Mouse (Mus musculus) liver, embryonic 15.5 days (tissue): ENCODE data around the gene Trip11. TPM values are rescaled to one million over a fixed set of nuclear protein-coding genes. Genes with fewer than 3 reads are reported as not detected.

Experiments used
- ATAC-seq: fragments of 200-750 bp; cut with Nextera tagmentation; 2 replicates; pipeline ENCODE4 v1.8.0; 2017; ENCODE audit warnings: moderate number of reproducible peaks, mild to moderate bottlenecking, moderate library complexity; ENCODE audit not compliant: insufficient read depth
- H3K27ac ChIP-seq: fragments of 300-500 bp; sonication (generic); replicated peaks from 2 replicates; pipeline ENCODE4 v1.5.1; 2015; ENCODE audit warnings: mild to moderate bottlenecking, inconsistent platforms
- H3K27me3 ChIP-seq: fragments of 300-500 bp; sonication (generic); 2 replicates; pipeline ENCODE4 v1.6.1; 2015; ENCODE audit warnings: mild to moderate bottlenecking, inconsistent platforms
- H3K36me3 ChIP-seq: fragments of 300-500 bp; sonication (generic); replicated peaks from 2 replicates; pipeline ENCODE4 v1.6.1; 2015; ENCODE audit warnings: moderate library complexity, mild to moderate bottlenecking, inconsistent platforms
- H3K4me1 ChIP-seq: fragments of 300-500 bp; sonication (generic); replicated peaks from 2 replicates; pipeline ENCODE4 v1.6.1; 2015; ENCODE audit warnings: inconsistent platforms
- H3K4me2 ChIP-seq: fragments of 300-500 bp; sonication (generic); 2 replicates; pipeline ENCODE4 v1.6.1; 2015; ENCODE audit warnings: moderate library complexity, mild to moderate bottlenecking, inconsistent platforms
- H3K4me3 ChIP-seq: fragments of 300-500 bp; sonication (generic); replicated peaks from 2 replicates; pipeline ENCODE4 v1.5.1; 2015; ENCODE audit warnings: mild to moderate bottlenecking, inconsistent platforms
- H3K9ac ChIP-seq: fragments of 300-500 bp; sonication (generic); 2 replicates; pipeline ENCODE4 v1.6.1; 2015; ENCODE audit warnings: moderate library complexity, mild to moderate bottlenecking, inconsistent platforms
- H3K9me3 ChIP-seq: fragments of 300-500 bp; sonication (generic); replicated peaks from 2 replicates; pipeline ENCODE4 v1.6.1; 2016; ENCODE audit warnings: inconsistent platforms
- WGBS: fragments of 180-500 bp; shearing (Covaris S2); methylation state at CpG from one replicate; pipeline ENCODE4 v1.1.7; 2015; ENCODE audit warnings: mixed read lengths; ENCODE audit not compliant: insufficient replicate concordance; 5-methylcytosine and 5-hydroxymethylcytosine counted together
- polyA plus RNA-seq: library from polyadenylated mRNA; unstranded; fragments of >200 nt; fragmentation: Nextera tagmentation; extraction: Ambion mirVana; gene quantifications from 2 replicates; pipeline ENCODE4 v1.2.1, GENCODE M21; 2015

Gene Trip11
- polyA plus RNA-seq, 1 experiment from 2014 or later = 8.5 TPM

DNA sequence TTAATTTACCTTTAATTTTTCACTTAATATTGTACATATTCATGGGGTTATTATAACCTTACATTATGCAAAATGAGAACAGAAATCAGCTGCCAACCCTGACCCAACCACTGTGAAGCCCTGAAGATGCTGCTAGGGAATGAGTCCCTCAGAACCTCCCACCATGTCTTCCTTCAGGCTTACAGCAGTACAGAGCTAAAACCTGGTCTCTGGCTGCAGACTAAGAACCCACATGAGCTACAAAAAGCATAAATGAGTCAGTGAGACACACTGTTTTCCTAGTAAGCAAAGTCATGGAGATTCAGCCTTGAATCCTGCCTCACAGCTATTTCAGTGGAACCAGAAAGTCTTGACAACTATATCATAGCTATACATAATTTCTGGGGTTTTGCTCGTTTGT, 15.4 kb upstream of the Trip11 start:
- no peak for ATAC-seq
- no peak overlapping the region for H3K9ac ChIP-seq
- H3K27ac ChIP-seq = no peak overlapping the region
- no peak overlapping the region for H3K4me2 ChIP-seq
- H3K27me3 ChIP-seq = no peaks in the 10 kb centered on the region
- no peak overlapping the region for H3K4me3 ChIP-seq
- WGBS = 55% methylated on average over 1 of the region's 1 CpGs
- H3K4me1 ChIP-seq = no peaks in the 10 kb centered on the region
- no peaks in the 10 kb centered on the region for H3K9me3 ChIP-seq
- peaks cover 56% of the 10 kb centered on the region for H3K36me3 ChIP-seq

DNA sequence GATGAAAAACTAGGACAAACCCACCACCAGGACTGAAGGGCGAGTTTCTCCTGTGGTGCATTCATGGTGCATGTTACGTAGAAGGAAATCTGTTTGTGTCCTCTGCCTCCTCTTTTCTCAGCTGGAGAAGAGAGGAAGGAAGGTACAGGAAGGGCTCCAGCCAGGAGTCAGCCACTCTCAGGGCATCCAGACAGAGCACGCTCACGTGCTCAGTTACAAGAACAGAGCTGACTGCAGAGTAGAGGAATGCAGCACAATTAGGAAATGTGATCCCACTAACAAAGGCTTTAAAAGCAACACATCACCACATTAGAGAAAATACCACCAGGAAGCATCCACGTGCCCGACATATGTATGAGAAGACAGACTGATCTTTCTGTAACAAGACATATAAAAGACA, 9.2 kb upstream of the Trip11 start:
- WGBS = 77% methylated on average over 6 of the region's 6 CpGs
- H3K4me3 ChIP-seq = no peak overlapping the region
- H3K27ac ChIP-seq = no peak overlapping the region
- no peak overlapping the region for H3K9ac ChIP-seq
- no peak overlapping the region for H3K4me2 ChIP-seq
- no peaks in the 10 kb centered on the region for H3K9me3 ChIP-seq
- peaks cover 26% of the 10 kb centered on the region for H3K36me3 ChIP-seq
- no peaks in the 10 kb centered on the region for H3K4me1 ChIP-seq
- ATAC-seq = no peak
- H3K27me3 ChIP-seq = no peaks in the 10 kb centered on the region

DNA sequence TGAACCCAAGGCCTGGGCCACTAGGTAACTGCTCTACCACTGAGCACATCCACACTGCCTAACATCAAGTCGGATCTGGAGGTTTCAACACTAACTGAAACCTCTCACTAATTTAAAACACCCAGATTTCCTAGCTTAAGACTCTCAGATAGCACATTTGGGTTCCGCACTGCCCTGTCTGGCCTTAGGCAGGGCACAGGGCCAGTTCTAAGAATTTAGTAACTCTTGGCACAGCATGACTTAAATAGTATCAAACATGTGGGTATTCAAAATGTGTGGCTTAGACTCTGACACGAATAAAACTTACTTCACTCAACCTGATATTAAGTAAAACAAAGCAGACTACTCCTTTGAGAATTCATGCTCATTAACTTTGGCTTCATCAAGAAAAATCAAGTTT, 6.8 kb upstream of the Trip11 start:
- Histone ChIP-seq H3K4me1 (no peaks in the 10 kb centered on the region), H3K27me3 (no peaks in the 10 kb centered on the region), H3K4me3 (no peak overlapping the region), H3K36me3 (0 out of 2 replicates have a peak, but pooled peaks cover 11% of the 10 kb centered on the region), H3K4me2 (no peak overlapping the region), H3K9ac (no peak overlapping the region), H3K9me3 (no peaks in the 10 kb centered on the region), H3K27ac (no peak overlapping the region)
- no peak for ATAC-seq
- 72% methylated on average over 3 of the region's 3 CpGs for WGBS

DNA sequence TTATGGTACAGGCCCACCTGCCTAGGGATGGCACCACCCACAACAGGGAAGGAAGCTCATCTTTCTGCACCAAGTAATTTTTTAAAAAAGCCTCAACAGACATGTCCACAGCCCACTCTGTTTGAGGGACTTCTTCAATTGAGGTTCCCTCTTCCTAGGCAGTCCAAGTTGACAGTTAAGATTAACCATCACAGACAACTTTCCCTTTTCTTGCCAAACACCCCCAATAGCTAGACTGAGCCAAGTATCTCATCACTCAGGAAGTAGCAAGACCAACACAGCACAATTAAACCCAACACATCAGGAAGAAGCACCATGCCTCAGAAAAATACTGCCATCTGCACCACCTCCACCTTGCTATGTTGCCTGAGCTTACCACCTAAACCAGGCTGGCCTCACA, 4.1 kb upstream of the Trip11 start:
- Histone ChIP-seq H3K36me3 (no peaks in the 10 kb centered on the region), H3K9me3 (no peaks in the 10 kb centered on the region), H3K4me1 (peaks cover 11% of the 10 kb centered on the region), H3K27me3 (no peaks in the 10 kb centered on the region), H3K9ac (no peak overlapping the region), H3K4me2 (no peak overlapping the region), H3K4me3 (no peak overlapping the region), H3K27ac (no peak overlapping the region)
- ATAC-seq = no peak

DNA sequence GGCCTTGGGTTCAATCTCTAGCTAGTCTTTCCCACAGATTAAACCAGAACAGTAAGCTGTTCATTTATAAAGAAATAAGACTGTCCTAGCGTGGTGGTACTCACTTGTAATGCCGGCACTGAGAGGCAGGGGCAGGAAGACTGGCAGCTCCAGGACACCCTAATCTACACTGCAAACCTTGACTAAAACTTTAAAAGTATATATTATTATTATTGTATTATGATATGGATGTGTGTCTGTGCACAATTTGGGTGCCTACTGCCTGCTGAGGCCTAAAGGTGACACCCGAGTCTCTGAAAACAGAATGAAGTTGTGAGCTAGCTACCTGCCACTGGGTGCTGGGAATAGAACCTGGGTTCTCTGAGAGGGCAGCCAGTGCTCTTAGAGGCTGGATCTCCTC, 1.7 kb downstream of the Trip11 start:
- H3K27me3 ChIP-seq = no peaks in the 10 kb centered on the region
- peak overlapping the region; percentile 93 for H3K4me3 ChIP-seq
- no peak for ATAC-seq

DNA sequence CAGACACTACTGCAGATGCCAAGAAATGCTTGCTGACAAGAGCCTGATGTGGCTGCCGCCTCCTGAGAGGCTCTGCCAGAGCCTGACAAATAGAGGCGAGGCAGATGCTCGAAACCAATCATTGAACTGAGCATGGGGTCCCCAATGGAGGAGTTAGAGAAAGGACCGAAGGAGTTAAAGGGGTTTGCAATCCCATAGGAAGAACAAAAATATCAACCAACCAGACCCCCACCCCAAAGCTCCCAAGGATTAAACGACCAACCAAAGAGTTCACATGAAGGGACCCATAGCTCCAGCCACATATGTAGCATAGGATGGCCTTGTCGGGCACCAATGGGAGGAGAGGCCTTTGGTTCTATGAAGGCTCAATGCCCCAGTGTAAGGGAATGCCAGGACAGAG, 2.7 kb downstream of the Trip11 start:
- no peak overlapping the region for H3K9ac ChIP-seq
- 85% methylated on average over 6 of the region's 6 CpGs for WGBS
- peaks cover 17% of the 10 kb centered on the region for H3K36me3 ChIP-seq
- peaks cover 24% of the 10 kb centered on the region for H3K4me1 ChIP-seq
- no peak overlapping the region for H3K4me2 ChIP-seq
- no peaks in the 10 kb centered on the region for H3K27me3 ChIP-seq
- H3K9me3 ChIP-seq = no peaks in the 10 kb centered on the region
- ATAC-seq = no peak
- H3K27ac ChIP-seq = no peak overlapping the region
- H3K4me3 ChIP-seq = no peak overlapping the region

More for the DNA sequence above, 1.7 kb downstream of the Trip11 start:
- H3K36me3 ChIP-seq = peaks cover 17% of the 10 kb centered on the region
- H3K9ac ChIP-seq = peak overlapping the region; percentile 89; the same call in 1 of the 2 replicates
- no peaks in the 10 kb centered on the region for H3K9me3 ChIP-seq
- 76% methylated on average over 3 of the region's 3 CpGs for WGBS
- no peak overlapping the region for H3K27ac ChIP-seq
- H3K4me2 ChIP-seq = peak overlapping the region; percentile 89
- H3K4me1 ChIP-seq = peaks cover 24% of the 10 kb centered on the region

DNA sequence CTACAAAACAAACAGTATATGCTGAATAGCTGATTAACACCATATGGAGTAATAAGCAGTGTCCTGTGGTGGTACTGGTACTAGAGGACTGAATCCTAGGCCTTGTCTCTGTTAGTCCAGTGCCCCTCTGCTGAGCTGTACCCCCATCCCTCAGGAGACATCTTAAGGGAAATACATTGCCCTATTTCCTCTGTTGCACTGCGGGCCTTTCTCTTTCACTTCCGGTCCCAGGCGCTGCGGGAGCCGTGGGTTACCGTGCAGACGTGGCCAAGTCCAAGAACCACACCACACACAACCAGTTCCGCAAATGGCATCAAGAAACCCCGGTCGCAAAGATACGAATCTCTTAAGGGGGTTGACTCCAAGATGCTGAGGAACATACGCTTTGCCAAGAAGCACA, 7.2 kb downstream of the Trip11 start:
- WGBS = 56% methylated on average over 12 of the region's 12 CpGs

DNA sequence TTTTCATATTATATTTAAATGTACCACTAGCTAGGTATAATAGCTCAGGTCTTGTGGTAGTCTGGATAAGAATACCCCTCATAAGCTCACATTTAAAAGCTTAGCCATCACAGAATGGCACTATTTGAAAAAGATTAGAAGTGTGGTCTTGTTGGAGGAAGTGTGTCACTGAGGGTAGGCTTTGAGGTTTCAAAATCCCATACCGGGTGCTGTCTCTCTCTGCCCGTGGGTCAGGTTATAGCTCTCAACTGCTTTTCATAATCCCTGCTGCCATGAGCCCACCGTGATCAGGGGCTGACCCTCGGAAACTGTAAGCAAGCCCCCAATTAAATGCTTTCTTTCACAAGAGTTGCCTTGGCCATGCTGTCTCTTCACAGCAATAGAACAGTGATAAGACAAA, 8.2 kb downstream of the Trip11 start:
- Histone ChIP-seq H3K4me3 (no peak overlapping the region), H3K36me3 (peaks cover 33% of the 10 kb centered on the region), H3K9me3 (no peaks in the 10 kb centered on the region), H3K9ac (no peak overlapping the region), H3K4me1 (no peaks in the 10 kb centered on the region), H3K27me3 (no peaks in the 10 kb centered on the region), H3K4me2 (no peak overlapping the region), H3K27ac (no peak overlapping the region)
- 54% methylated on average over 4 of the region's 4 CpGs for WGBS
- no peak for ATAC-seq

More for the DNA sequence above, 7.2 kb downstream of the Trip11 start:
- Histone ChIP-seq H3K4me3 (no peak overlapping the region), H3K27ac (no peak overlapping the region), H3K9me3 (no peaks in the 10 kb centered on the region), H3K4me1 (no peaks in the 10 kb centered on the region; the same call in 1 of the 2 replicates), H3K4me2 (no peak overlapping the region), H3K27me3 (no peaks in the 10 kb centered on the region), H3K9ac (no peak overlapping the region), H3K36me3 (peaks cover 31% of the 10 kb centered on the region)
- ATAC-seq = no peak

DNA sequence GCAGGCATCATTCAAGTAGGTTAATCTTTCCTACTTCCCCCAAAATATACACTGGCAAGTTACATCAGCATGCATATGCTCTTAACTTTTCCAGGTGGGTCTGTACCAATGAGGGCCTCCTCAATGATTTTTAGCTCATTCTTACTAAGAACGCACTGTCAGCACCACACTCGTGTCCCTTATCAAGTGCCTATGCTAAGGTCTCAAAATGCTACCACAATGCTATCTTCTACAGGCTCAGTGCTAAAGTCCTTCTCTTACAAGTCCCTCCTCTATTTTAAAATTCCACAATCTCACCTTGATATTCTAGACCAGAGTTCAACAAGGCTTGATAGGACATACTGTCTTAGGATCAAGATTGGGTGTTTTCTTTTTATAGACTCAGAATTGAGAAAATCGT, 8.9 kb downstream of the Trip11 start:
- no peak for ATAC-seq
- H3K36me3 ChIP-seq = peaks cover 32% of the 10 kb centered on the region
- H3K4me3 ChIP-seq = no peak overlapping the region
- no peaks in the 10 kb centered on the region for H3K9me3 ChIP-seq
- H3K27me3 ChIP-seq = no peaks in the 10 kb centered on the region
- no peak overlapping the region for H3K9ac ChIP-seq
- H3K4me1 ChIP-seq = no peaks in the 10 kb centered on the region
- WGBS = 65% methylated on average over 3 of the region's 3 CpGs
- H3K4me2 ChIP-seq = no peak overlapping the region
- no peak overlapping the region for H3K27ac ChIP-seq

DNA sequence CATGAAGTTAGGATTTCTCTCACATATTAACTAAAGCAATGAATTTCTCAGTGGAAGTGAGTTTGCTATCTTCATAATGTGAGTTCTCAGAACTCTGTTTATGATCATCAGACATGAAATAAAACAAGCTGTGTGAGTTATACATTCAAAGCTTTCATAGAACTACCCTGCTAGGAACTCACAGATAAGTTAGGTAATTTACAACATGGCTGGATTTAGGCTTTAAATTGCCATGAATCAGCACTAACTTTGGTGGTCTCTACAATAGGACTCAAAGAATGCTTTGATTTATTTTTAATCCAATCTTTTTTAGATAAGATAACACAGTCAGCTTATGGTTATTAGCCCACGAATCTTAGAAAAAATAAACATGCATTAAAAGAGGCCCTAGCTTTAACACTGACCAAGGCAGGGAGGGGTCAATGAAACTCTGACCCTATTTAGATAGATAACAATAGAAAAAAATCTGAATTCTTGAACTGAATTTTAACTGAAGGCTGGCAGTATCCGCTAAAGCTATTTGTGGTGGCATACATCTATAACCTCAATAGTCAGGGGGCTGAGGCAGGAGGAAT, 13.3 kb downstream of the Trip11 start:
- Histone ChIP-seq H3K9me3 (no peaks in the 10 kb centered on the region), H3K9ac (no peak overlapping the region), H3K4me3 (no peak overlapping the region), H3K27ac (no peak overlapping the region), H3K4me2 (no peak overlapping the region), H3K4me1 (no peaks in the 10 kb centered on the region), H3K36me3 (peaks cover 26% of the 10 kb centered on the region), H3K27me3 (no peaks in the 10 kb centered on the region)
- WGBS = 58% methylated on average over 2 of the region's 2 CpGs
- ATAC-seq = no peak

DNA sequence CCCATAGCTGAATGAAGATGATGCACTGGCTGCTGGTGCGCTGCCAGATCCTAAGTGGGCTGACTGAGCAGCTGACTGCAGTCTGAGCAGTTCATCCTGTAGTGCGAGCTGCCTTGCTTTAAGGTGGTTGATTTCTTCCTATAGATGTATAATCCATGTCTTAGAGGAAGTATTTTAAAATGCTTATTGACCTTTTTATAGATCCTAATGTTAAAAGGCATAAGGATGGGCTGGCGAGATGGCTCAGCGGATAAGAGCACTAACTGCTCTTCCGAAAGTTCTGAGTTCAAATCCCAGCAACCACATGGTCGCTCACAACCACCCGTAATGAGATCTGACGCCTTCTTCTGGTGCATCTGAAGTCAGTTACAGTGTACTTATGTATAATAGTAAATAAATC, 14.1 kb downstream of the Trip11 start:
- Histone ChIP-seq H3K36me3 (peaks cover 21% of the 10 kb centered on the region), H3K4me2 (no peak overlapping the region), H3K27ac (no peak overlapping the region), H3K9ac (no peak overlapping the region), H3K9me3 (no peaks in the 10 kb centered on the region), H3K4me3 (no peak overlapping the region), H3K4me1 (no peaks in the 10 kb centered on the region), H3K27me3 (no peaks in the 10 kb centered on the region)
- WGBS = 86% methylated on average over 8 of the region's 8 CpGs
- no peak for ATAC-seq

DNA sequence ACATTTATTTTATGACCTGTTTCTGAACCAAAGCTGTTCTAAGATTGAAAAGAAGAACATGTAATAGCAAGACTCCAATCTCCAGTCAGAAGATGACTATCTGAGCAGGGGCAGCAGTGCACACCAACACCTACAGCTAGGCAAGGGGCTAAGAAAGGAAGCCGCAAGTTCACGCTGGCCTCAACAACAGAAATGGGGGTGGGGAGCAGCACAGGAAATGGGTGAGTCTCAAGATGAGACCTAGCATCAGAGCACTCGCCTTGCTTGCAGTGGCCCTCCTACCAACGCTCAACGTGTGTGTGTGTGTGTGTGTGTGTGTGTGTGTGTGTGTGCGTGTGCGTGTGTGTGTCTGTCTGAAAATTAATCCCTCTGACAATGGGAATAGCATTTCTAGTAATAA, 16.0 kb downstream of the Trip11 start:
- Histone ChIP-seq H3K4me1 (no peaks in the 10 kb centered on the region), H3K9ac (no peak overlapping the region), H3K9me3 (no peaks in the 10 kb centered on the region), H3K36me3 (peaks cover 27% of the 10 kb centered on the region), H3K27me3 (no peaks in the 10 kb centered on the region), H3K4me2 (no peak overlapping the region), H3K27ac (no peak overlapping the region), H3K4me3 (no peak overlapping the region)
- 40% methylated on average over 7 of the region's 7 CpGs for WGBS
- no peak for ATAC-seq
